Mouse (Mus musculus) layer of hippocampus, adult 11-12 months (tissue): ENCODE measurements around the gene Hbq1a.
"Not testable (repeated sequence)": the region's sequence is repeated elsewhere in the genome, so short reads cannot be mapped to it uniquely, and the experiment has no call there.

Experiments used
- DNase-seq: peaks from one replicate; pipeline ENCODE4 v3.0.0; 2022; ENCODE audit warnings: low spot score

Hbq1a gene

GRCm38 (mm10) chr11:32299865-32300264 lies at the start of gene Hbq1a:
Gene Hbq1a (plus strand): TSS chr11:32300069.
- DNase-seq = peak; percentile 79

- DNase-seq = no peak
Measured at GRCm38 (mm10) chr11:32250880-32251763, 48.7 kb upstream of the Hbq1a start.

GRCm38 (mm10) chr11:32253121-32253520 lies 46.7 kb upstream of the Hbq1a start:
- no peak for DNase-seq

GRCm38 (mm10) chr11:32256146-32256545 lies 43.7 kb upstream of the Hbq1a start:
- no peak for DNase-seq

- DNase-seq = no peak
Measured at GRCm38 (mm10) chr11:32256566-32256965, 43.3 kb upstream of the Hbq1a start.

GRCm38 (mm10) chr11:32262674-32263415 lies 37.0 kb upstream of the Hbq1a start:
- no peak for DNase-seq

GRCm38 (mm10) chr11:32265117-32265738 lies 34.6 kb upstream of the Hbq1a start:
- DNase-seq = no peak

- no peak for DNase-seq
Measured at GRCm38 (mm10) chr11:32266194-32266593, 33.7 kb upstream of the Hbq1a start.

GRCm38 (mm10) chr11:32266776-32267175 lies 33.1 kb upstream of the Hbq1a start:
- no peak for DNase-seq

- DNase-seq = peak; percentile 95
Measured at GRCm38 (mm10) chr11:32267188-32267884, 32.5 kb upstream of the Hbq1a start, which contains the start of gene Nprl3. Gene Nprl3 (minus strand): TSS chr11:32267707.

- no peak for DNase-seq
Measured at GRCm38 (mm10) chr11:32267964-32268363, 31.9 kb upstream of the Hbq1a start.

- DNase-seq = no peak
Measured at GRCm38 (mm10) chr11:32268952-32269351, 30.9 kb upstream of the Hbq1a start.

- DNase-seq = no peak
Measured at GRCm38 (mm10) chr11:32271178-32271577, 28.7 kb upstream of the Hbq1a start.

- no peak for DNase-seq
Measured at GRCm38 (mm10) chr11:32276347-32276746, 23.5 kb upstream of the Hbq1a start, which contains the start of gene Hba-x. Gene Hba-x (plus strand): TSS chr11:32276400.

GRCm38 (mm10) chr11:32277736-32278457 lies 22.0 kb upstream of the Hbq1a start:
- DNase-seq = no peak

- no peak for DNase-seq
Measured at GRCm38 (mm10) chr11:32278458-32278957, 21.4 kb upstream of the Hbq1a start.

GRCm38 (mm10) chr11:32280646-32281045 lies 19.2 kb upstream of the Hbq1a start:
- DNase-seq = no peak

GRCm38 (mm10) chr11:32281416-32282144 lies 18.3 kb upstream of the Hbq1a start:
- no peak for DNase-seq

- not testable (repeated sequence) for DNase-seq
Measured at GRCm38 (mm10) chr11:32283091-32283777, 16.6 kb upstream of the Hbq1a start, which contains the start of gene Hba-a1. Gene Hba-a1 (plus strand): TSS chr11:32283511.

- DNase-seq = not testable (repeated sequence)
Measured at GRCm38 (mm10) chr11:32284582-32284981, 15.3 kb upstream of the Hbq1a start.
